Mouse (Mus musculus) lung, embryonic 15.5 days (tissue): ENCODE results near the gene Selenoo. TPM values are rescaled to one million over a fixed set of nuclear protein-coding genes. Genes with fewer than 3 reads are reported as not detected.

Source experiments
- ATAC-seq: fragments of 200-750 bp; cut with Nextera tagmentation; 2 replicates; pipeline ENCODE4 v1.8.0; 2017; ENCODE audit warnings: moderate number of reproducible peaks, borderline replicate concordance; ENCODE audit not compliant: low FRiP score, low TSS enrichment; ENCODE audit errors: extremely low read depth
- H3K27ac ChIP-seq: fragments of 300-500 bp; sonication (generic); 2 replicates; pipeline ENCODE4 v1.5.1; 2015; ENCODE audit warnings: moderate library complexity, mild to moderate bottlenecking, inconsistent platforms
- H3K27me3 ChIP-seq: fragments of 300-500 bp; sonication (generic); 2 replicates; pipeline ENCODE4 v1.6.1; 2015; ENCODE audit warnings: inconsistent platforms
- H3K36me3 ChIP-seq: fragments of 300-500 bp; sonication (generic); 2 replicates; pipeline ENCODE4 v1.6.1; 2015; ENCODE audit warnings: inconsistent platforms
- H3K4me1 ChIP-seq: fragments of 300-500 bp; sonication (generic); 2 replicates; pipeline ENCODE4 v1.6.1; 2015; ENCODE audit warnings: inconsistent platforms
- H3K4me2 ChIP-seq: fragments of 300-500 bp; sonication (generic); 2 replicates; pipeline ENCODE4 v1.6.1; 2015; ENCODE audit warnings: inconsistent platforms, mild to moderate bottlenecking, moderate library complexity
- H3K4me3 ChIP-seq: fragments of 300-500 bp; sonication (generic); 2 replicates; pipeline ENCODE4 v1.5.1; 2015; ENCODE audit warnings: mild to moderate bottlenecking, inconsistent platforms
- H3K9ac ChIP-seq: fragments of 300-500 bp; sonication (generic); 2 replicates; pipeline ENCODE4 v1.6.1; 2015; ENCODE audit warnings: inconsistent platforms
- H3K9me3 ChIP-seq: fragments of 300-500 bp; sonication (generic); 2 replicates; pipeline ENCODE4 v1.6.1; 2016; ENCODE audit warnings: inconsistent platforms
- WGBS: fragments of 180-500 bp; shearing (Covaris S2); methylation state at CpG from one replicate; pipeline ENCODE4 v1.1.7; 2015; 5-methylcytosine and 5-hydroxymethylcytosine counted together
- polyA plus RNA-seq: library from polyadenylated mRNA; unstranded; fragments of >200 nt; fragmentation: Nextera tagmentation; extraction: Ambion mirVana; gene quantifications from 2 replicates; pipeline ENCODE4 v1.2.1, GENCODE M21; 2015

Gene Selenoo
- polyA plus RNA-seq, 1 experiment from 2014 or later = 17.6 TPM

DNA sequence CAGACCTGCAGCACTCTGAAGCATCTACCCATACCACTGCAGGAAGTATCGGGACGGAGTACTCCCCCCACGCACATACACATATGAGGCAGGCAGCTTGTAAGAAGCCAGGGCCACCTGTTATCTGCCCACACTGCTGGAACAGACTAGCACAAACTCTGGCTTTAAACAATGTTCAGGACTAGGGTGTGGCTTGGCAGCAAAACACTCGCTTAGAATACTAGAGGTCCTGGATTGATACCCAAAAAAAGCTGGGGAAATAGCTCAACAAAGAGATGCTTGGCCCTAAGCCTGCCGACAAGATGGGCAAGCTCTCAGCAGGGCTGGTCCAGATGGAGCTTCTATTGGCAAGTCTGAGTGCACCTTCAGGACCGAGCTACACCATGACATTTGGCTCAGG, 25.3 kb upstream of the Selenoo start:
- Histone ChIP-seq H3K27me3 (peaks cover 82% of the 10 kb centered on the region), H3K9me3 (no peaks in the 10 kb centered on the region), H3K4me2 (no peak overlapping the region), H3K36me3 (no peaks in the 10 kb centered on the region), H3K9ac (no peak overlapping the region), H3K27ac (no peak overlapping the region), H3K4me3 (no peak overlapping the region), H3K4me1 (peaks cover 24% of the 10 kb centered on the region)
- 71% methylated on average over 6 of the region's 6 CpGs for WGBS
- no peak for ATAC-seq

DNA sequence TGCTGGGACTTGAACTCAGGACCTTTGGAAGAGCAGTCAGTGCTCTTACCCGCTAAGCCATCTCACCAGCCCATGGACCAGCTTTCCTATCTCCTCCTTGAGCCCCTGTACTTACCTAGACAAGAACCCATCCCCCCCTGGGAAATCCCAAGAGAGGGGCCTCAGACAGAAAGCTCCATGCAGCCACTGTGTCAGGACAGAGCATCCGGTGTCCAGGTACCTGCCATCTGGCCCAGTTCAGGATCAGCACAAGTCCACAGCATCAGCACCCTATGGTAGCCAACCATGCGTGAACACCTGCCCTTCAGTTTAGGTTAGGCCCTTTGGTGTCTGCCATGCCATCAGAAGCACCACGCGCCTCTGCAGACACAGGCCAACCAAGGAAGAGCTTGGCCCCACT, 24.0 kb upstream of the Selenoo start:
- H3K4me1 ChIP-seq = peaks cover 18% of the 10 kb centered on the region
- peaks cover 82% of the 10 kb centered on the region for H3K27me3 ChIP-seq
- H3K36me3 ChIP-seq = no peaks in the 10 kb centered on the region
- H3K4me3 ChIP-seq = no peak overlapping the region
- H3K4me2 ChIP-seq = no peak overlapping the region
- no peak for ATAC-seq
- no peak overlapping the region for H3K9ac ChIP-seq
- WGBS = 86% methylated on average over 5 of the region's 5 CpGs
- no peak overlapping the region for H3K27ac ChIP-seq
- H3K9me3 ChIP-seq = no peaks in the 10 kb centered on the region

DNA sequence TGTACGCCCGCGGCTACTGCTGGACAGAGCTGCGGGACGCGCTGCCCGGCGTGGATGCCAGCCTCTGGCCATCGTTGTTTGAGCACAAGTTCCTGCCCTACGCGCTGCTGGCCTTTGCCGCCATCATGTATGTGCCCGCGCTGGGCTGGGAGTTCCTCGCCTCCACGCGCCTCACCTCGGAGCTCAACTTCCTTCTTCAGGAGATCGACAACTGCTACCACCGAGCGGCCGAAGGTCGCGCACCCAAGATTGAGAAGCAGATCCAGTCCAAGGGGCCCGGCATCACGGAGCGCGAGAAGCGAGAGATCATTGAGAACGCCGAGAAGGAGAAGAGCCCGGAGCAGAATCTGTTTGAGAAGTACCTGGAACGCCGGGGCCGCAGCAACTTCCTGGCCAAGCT, 21.3 kb upstream of the Selenoo start:
- H3K27me3 ChIP-seq = peaks cover 57% of the 10 kb centered on the region
- no peak for ATAC-seq
- no peak overlapping the region; the same call in 1 of the 2 replicates for H3K9ac ChIP-seq
- H3K27ac ChIP-seq = no peak overlapping the region
- 17% methylated on average over 35 of the region's 35 CpGs for WGBS
- H3K4me2 ChIP-seq = peak overlapping the region; percentile 44
- H3K36me3 ChIP-seq = no peaks in the 10 kb centered on the region
- H3K9me3 ChIP-seq = no peaks in the 10 kb centered on the region
- peak overlapping the region; percentile 17; the same call in 1 of the 2 replicates for H3K4me3 ChIP-seq
- peaks cover 12% of the 10 kb centered on the region; the same call in 1 of the 2 replicates for H3K4me1 ChIP-seq

DNA sequence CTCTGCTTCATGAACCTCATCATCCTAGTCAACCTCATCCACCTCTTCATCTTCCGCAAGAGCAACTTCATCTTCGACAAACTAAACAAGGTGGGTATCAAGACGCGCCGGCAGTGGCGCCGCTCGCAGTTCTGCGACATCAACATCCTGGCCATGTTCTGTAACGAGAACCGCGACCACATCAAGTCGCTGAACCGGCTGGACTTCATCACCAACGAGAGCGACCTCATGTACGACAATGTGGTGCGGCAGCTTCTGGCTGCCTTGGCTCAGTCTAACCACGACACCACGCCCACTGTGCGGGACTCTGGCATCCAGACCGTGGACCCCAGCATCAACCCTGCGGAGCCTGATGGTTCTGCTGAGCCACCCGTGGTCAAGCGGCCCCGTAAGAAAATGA, 20.7 kb upstream of the Selenoo start:
- WGBS = 27% methylated on average over 26 of the region's 26 CpGs
- Histone ChIP-seq H3K27ac (no peak overlapping the region), H3K36me3 (no peaks in the 10 kb centered on the region), H3K4me1 (peaks cover 12% of the 10 kb centered on the region; the same call in 1 of the 2 replicates), H3K9me3 (no peaks in the 10 kb centered on the region), H3K4me3 (peak overlapping the region; percentile 17; the same call in 1 of the 2 replicates), H3K4me2 (peak overlapping the region; percentile 44), H3K9ac (no peak overlapping the region), H3K27me3 (peaks cover 53% of the 10 kb centered on the region)
- ATAC-seq = no peak

DNA sequence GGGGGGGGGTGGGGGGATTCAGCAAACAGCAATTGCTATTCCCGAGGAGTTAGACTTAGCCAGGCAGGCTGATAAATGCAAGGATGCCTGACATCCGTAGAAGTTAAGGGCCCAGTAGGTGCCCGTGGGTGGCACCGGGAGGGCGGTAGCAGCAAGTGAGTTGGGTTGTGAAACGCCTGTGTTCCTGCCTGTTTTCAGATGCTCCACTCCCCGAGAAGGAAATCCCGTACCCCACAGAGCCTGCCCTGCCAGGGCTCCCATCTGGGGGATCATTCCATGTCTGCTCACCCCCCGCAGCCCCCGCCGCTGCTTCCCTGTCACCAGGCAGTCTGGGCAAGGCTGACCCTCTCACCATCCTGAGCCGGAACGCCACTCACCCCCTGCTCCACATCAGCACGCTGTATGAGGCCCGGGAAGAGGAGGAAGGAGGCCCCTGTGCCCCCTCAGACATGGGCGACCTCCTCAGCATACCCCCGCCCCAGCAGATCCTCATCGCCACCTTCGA, 19.5 kb upstream of the Selenoo start:
- Histone ChIP-seq H3K4me1 (peaks cover 16% of the 10 kb centered on the region), H3K9me3 (no peaks in the 10 kb centered on the region), H3K4me3 (no peak overlapping the region), H3K27ac (no peak overlapping the region), H3K36me3 (no peaks in the 10 kb centered on the region), H3K4me2 (no peak overlapping the region), H3K27me3 (peaks cover 46% of the 10 kb centered on the region), H3K9ac (no peak overlapping the region)
- WGBS = 76% methylated on average over 18 of the region's 19 CpGs
- no peak for ATAC-seq

DNA sequence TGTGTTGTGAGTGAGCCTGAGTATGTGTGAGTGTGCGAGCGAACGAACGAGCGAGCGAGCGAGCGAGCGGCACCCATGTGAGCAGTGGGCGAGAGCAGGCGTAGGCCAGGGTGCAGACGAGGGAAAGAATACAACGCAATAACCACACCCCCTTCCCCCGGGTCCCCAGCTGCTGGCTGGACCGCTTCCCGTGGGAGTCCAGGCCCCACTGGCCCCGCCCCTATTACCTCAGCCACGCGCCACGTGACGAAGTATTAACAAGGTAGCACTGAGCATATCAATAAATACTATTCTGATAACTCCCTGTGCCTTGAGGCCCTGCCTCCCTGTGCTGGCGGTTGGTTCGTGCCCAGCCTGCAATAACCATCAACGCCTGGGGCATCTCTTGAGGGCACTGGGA, 18.3 kb upstream of the Selenoo start:
- Histone ChIP-seq H3K36me3 (no peaks in the 10 kb centered on the region), H3K4me3 (no peak overlapping the region), H3K4me2 (no peak overlapping the region), H3K27ac (no peak overlapping the region), H3K27me3 (peaks cover 43% of the 10 kb centered on the region), H3K4me1 (peaks cover 26% of the 10 kb centered on the region), H3K9ac (no peak overlapping the region), H3K9me3 (no peaks in the 10 kb centered on the region)
- 60% methylated on average over 24 of the region's 24 CpGs for WGBS
- ATAC-seq = no peak

DNA sequence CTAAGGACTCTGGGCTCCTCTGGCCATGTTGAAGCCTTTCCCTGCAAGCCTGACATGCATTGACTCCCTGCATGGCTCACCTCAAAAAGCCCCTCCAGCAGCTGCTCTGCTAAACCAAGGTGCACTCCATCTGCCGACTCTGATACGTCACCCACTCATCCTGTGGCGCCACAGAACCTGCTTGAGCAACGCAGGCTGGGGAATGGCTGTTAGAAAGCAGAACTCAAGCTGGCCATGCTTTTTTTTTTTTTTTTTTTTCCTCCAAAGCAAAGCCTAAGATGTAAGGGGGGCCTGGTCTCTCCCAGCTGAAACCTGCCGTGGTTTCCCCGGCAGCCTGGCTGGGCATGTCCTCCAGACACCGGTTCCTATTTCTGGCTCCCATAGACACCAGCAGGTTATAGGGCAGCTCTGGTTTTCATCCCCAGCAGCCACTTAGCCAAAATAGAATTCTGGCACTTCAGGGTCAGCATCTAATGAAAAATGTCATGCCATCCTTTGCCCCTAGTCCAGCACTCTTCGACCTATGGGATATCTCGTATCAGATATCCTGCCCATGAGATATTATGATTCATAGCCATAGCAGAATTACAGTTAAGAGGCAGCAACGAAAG, 14.8 kb upstream of the Selenoo start:
- 65% methylated on average over 10 of the region's 10 CpGs for WGBS
- peaks cover 39% of the 10 kb centered on the region for H3K4me1 ChIP-seq
- H3K27me3 ChIP-seq = peaks cover 8% of the 10 kb centered on the region
- no peak overlapping the region for H3K4me3 ChIP-seq
- no peak overlapping the region for H3K9ac ChIP-seq
- H3K9me3 ChIP-seq = no peaks in the 10 kb centered on the region
- ATAC-seq = no peak
- no peaks in the 10 kb centered on the region for H3K36me3 ChIP-seq
- no peak overlapping the region for H3K27ac ChIP-seq
- peak overlapping the region; percentile 77; the same call in 1 of the 2 replicates for H3K4me2 ChIP-seq

DNA sequence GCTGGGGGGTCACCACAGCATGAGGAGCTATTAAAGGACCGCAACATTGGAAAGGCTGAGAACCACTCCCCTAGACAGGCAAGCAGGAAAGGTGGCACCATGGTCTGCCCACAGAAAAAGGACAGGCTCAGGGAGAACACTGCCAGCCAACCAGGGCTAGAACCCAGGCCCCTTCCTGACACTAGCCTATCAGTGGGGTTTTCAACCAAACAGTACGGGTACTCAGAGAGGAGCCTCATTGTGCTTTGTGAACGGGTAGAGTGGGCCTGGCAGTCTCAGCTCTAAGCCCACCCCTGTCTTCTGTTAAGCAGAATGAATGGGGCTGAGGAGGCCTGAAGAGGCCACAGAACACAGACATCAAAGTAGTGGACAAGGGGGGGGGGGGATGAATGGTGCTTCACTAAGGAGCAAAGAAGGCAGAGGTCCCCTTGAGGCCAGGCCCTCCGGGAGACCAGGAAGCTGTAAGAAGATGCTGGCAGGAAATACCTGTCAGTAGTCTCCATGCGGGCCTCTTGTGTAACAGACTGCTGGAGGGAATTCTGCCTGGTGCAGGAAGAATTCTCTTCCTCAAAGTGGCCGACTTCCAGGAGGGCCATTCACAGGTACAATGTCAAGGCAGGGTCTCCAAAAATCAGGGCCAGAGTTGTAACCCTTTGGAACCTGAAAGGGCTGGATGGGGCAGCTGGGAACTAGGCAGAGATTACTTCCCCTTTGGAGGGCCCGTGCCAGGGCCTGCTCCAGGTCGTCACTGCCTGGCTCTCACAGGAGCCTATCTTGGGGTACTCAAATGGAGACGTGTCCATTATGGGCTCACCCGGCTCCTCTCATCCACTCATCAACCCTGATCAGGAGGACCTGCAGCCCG, 14.0 kb upstream of the Selenoo start, which contains the start of gene Trabd:
Trabd (plus strand) TSS at position 512 of the 865 bp plus-strand sequence.
- ATAC-seq = no peak
- 16% methylated on average over 11 of the region's 11 CpGs for WGBS
- peaks cover 39% of the 10 kb centered on the region for H3K4me1 ChIP-seq

DNA sequence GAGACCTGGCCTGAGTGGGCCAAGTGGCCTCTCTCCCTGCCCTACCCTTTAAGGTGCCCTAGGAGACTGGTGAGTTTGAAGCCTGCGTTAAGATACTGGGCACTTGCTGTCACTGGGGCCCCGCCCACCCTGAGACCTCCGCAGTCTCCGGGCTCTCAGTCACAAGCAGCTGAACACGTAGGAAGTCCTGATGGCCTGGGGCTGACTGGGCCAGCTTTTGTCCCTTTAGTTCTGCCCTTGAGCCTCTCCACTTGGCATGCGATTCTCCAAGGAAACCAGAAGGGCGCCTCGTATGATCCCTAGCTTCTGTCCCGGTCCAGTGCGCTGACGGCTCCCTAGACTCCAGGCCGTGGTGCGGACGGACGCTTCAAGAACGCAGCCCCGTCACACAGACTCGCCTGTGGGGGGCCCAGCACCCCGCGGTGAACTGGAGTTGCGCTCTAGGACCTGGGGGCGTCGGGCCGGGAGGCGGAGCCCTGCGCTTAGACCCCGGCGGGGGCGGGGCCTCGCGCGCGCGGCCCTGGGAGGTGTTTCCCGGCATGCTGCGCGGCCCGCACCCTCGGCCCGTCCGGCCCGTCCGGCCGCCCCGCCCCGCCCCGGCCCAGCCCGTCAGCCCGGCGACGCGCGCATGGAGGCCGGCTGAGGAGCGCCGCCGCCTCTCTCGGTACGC, 13.3 kb upstream of the Selenoo start:
- Histone ChIP-seq H3K4me1 (peaks cover 39% of the 10 kb centered on the region), H3K27ac (peak overlapping the region; percentile 82)

More for the DNA sequence above, 14.0 kb upstream of the Selenoo start, which contains the start of gene Trabd:
- peak within 1 kb of the TSS; percentile 86 for H3K4me3 ChIP-seq
- no peaks in the 10 kb centered on the region for H3K9me3 ChIP-seq
- H3K4me2 ChIP-seq = peak within 1 kb of the TSS; percentile 77
- peak within 1 kb of the TSS; percentile 82 for H3K27ac ChIP-seq
- peak within 1 kb of the TSS; percentile 89 for H3K9ac ChIP-seq
- 0 out of 2 replicates have a peak, but pooled peaks cover 2% of the 10 kb centered on the region for H3K36me3 ChIP-seq
- H3K27me3 ChIP-seq = peaks cover under 1% of the 10 kb centered on the region; the same call in 1 of the 2 replicates

DNA sequence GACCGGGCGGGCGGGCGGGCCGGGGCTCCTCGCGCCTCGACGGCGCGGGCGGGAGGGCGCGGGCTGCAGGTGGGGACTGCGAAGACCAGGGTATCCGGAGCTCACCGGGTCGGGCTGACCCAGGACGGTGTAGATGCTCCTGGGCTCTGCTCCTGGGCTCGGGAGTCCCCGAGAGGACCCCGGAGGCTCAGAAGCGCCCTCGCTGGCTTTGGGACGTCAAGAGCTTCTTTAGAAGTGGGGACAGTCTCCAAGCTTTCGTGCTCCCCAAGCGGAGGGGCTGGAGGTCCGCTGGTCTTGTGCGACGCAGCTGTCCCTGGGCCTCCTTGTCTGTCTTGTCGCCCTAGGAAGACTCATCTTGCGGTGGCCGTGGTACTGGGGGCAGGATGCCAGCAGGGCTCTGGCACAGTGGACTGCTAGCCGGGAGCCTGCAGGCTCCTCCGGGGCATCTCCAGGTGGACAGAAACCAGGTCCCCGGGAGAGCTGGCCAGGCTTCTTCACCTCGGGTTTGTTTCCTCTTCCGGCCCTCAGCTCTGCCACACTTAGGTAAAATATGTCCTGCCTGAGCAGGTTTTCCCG, 12.6 kb upstream of the Selenoo start:
- Histone ChIP-seq H3K27ac (peak overlapping the region; percentile 82), H3K9me3 (no peaks in the 10 kb centered on the region), H3K4me3 (peak overlapping the region; percentile 86), H3K9ac (peak overlapping the region; percentile 89), H3K4me2 (peak overlapping the region; percentile 77), H3K27me3 (no peaks in the 10 kb centered on the region), H3K4me1 (peaks cover 39% of the 10 kb centered on the region), H3K36me3 (0 out of 2 replicates have a peak, but pooled peaks cover 2% of the 10 kb centered on the region)
- peak; percentile 56 for ATAC-seq
- WGBS = under 1% methylated on average over 33 of the region's 39 CpGs

More for the DNA sequence above, 13.3 kb upstream of the Selenoo start:
- peak overlapping the region; percentile 89 for H3K9ac ChIP-seq
- H3K9me3 ChIP-seq = no peaks in the 10 kb centered on the region
- H3K27me3 ChIP-seq = no peaks in the 10 kb centered on the region
- H3K4me3 ChIP-seq = peak overlapping the region; percentile 86
- H3K36me3 ChIP-seq = 0 out of 2 replicates have a peak, but pooled peaks cover 2% of the 10 kb centered on the region
- H3K4me2 ChIP-seq = peak overlapping the region; percentile 77
- ATAC-seq = peak; percentile 93
- under 1% methylated on average over 48 of the region's 59 CpGs for WGBS

DNA sequence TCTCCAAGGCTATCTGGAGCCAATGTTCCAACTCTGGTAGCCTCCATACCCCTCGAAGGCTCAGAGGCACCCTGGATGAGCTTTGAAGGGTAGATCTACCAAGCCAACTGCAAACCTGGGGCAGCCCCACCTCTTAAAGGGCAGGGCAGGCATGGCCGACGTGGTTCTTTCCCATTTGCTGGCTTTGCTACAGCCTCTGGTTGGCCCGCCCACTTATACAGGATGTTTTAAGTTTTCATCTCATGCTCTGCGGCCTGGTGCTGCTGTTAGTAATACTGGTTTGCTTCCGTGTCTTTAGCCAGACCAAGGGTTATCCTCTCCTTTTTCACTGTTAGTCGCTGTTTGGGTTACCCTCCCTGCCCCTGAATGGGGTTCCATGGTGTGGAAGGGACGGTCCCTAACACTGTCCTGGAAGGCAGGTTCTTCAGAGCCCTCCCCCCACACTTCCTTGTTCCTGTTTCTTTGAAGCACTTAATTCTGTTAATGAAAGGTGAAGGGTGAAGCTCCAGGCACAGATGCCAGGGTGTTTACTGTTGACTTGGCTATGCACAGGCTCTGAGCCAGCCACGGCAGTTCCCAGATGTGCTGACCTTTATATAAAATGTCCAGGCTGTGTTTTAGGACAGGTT, 10.6 kb upstream of the Selenoo start:
- Histone ChIP-seq H3K4me1 (peaks cover 39% of the 10 kb centered on the region), H3K9me3 (no peaks in the 10 kb centered on the region), H3K9ac (no peak overlapping the region), H3K4me2 (peak overlapping the region; percentile 77), H3K27me3 (no peaks in the 10 kb centered on the region), H3K27ac (no peak overlapping the region), H3K36me3 (peaks cover 19% of the 10 kb centered on the region), H3K4me3 (no peak overlapping the region)
- WGBS = 53% methylated on average over 9 of the region's 9 CpGs
- no peak for ATAC-seq
